Mouse (Mus musculus) bone marrow, adult 2 months (tissue): Measurements from ENCODE around the gene Ccdc148.

Experiments
- CTCF ChIP-seq: fragments of 200-500 bp; IDR thresholded peaks from 2 replicates; pipeline ENCODE4 v1.5.1; 2011; ENCODE audit warnings: low read length, control low read depth; ENCODE audit not compliant: control insufficient read depth, insufficient read depth
- POLR2A ChIP-seq: fragments of 200-500 bp; IDR thresholded peaks from 2 replicates; pipeline ENCODE4 v1.6.1; 2011; ENCODE audit warnings: low read depth, mild to moderate bottlenecking, control low read depth, low read length, borderline replicate concordance; ENCODE audit not compliant: control insufficient read depth

GRCm38 (mm10) chr2:58773833-58774232, 386.6 kb downstream of the Ccdc148 start:
- no peak for TF ChIP-seq CTCF
- TF ChIP-seq POLR2A: no peak
